Mouse (Mus musculus) T-cell, adult 2 months (primary cell): ENCODE measurements around the gene Exosc7.

Experiments used
- DNase-seq: peaks from one replicate; pipeline ENCODE4 v3.0.0; 2022; ENCODE audit warnings: low spot score

Exosc7 gene

GRCm38 (mm10) chr9:123112805-123113521 is at the start of gene Exosc7, which contains the start of gene Zdhhc3:
Exosc7 (plus strand) TSS chr9:123113215.
Zdhhc3 (minus strand) TSS chr9:123113205.
- DNase-seq, result peak; percentile 89

DNA sequence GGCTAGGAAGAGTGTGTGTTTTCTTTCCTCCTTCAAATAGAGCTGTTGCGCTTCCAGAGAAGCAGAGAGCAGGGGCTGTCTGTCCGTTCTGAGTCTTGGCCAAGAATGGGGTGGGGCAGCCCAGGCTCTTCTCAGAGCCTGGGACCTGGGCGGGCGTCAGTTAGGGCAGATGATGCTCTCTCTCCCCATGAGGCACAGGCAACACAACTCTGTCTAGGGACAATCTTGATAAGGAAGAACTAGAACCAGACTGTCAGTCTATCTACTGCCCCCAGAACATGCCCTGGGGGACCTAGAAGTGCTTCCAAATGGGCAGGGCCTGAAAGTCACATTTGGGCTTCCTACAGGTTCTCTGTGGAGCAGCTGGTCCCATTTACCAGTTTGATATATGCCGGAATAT is 33.9 kb upstream of the Exosc7 start:
- DNase-seq, result no peak

- no peak for DNase-seq
These were observed 32.7 kb upstream of the Exosc7 start for GRCm38 (mm10) chr9:123080355-123080754.

DNA sequence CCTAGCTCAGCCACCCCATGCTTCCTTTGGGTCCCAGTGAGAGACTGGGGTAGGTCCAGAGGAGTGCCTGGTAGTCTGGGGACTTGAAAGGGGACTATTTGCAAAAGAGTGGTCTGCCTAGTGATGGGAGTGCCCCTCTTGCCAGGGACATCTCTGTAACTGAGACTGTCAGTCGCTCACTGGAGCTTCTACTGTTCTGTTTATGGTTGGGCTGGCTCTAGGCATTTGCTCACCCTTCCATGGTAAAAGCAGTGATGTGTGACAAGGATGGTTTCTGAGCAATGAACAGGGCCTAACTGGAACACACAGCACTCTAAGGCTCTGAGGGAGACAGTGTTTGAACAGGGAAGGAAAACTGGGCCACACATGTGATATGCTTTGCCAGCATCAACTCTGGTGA is 32.2 kb upstream of the Exosc7 start:
- no peak for DNase-seq

- no peak for DNase-seq
These were observed 27.6 kb upstream of the Exosc7 start for GRCm38 (mm10) chr9:123085373-123085772.

GRCm38 (mm10) chr9:123087558-123087957 is 25.5 kb upstream of the Exosc7 start:
- DNase-seq, result no peak

DNA sequence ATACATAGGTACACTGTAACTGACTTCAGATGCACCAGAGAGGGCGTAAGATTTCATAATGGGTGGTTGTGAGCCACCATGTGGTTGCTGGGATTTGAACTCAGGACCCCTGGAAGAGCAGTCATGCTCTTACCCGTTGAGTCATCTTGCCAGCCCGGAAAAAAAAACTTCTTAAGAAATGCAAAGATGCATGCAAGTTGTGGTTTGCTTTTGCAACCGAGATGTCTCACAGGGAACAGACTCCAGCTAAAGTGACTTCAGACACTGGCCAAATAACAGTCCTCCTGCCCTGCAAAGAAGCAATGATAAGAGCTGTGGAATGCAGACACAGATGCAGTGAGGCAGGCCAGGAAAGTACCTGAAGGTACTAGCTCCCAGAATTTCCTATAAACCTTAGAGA is 22.2 kb upstream of the Exosc7 start:
- DNase-seq, result no peak

DNA sequence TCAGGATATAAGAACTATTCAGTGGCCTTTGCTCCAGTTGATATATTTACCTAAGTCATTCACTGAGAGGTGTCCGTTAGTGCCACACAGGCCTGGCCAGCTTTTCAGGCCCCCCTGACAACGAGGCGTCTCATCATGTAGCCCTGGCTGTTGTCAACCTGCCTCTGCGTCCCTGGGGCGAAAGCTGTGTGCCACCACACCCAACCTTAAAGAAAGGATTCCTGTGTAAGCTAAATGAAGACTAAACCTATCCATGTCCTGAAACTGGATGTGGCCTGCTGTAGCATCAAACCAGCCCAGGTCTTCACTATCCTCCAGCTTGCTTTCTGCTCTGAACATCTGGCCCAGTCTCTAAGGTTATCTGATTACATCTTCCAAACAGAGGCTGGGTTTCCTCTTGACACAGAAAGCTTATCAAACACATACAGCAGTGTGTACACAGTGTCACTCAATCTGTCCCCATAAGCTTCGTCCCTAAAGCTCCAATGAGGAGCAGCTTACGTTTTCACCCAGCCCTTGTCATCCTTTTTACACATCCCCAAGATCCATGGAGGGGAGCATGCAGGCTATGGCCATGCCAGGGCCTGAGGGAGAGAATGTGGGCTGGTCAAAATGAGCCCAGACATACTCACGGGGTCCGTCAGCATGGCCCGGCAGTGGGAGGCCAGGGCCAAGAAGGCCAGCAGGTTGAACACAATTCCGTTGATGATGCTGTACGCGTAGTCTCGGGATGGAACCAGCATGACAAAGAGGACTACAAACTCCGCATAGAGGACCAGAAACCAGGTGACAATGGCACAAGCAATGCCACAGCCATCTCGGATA is 13.2 kb upstream of the Exosc7 start:
- no peak for DNase-seq

DNA sequence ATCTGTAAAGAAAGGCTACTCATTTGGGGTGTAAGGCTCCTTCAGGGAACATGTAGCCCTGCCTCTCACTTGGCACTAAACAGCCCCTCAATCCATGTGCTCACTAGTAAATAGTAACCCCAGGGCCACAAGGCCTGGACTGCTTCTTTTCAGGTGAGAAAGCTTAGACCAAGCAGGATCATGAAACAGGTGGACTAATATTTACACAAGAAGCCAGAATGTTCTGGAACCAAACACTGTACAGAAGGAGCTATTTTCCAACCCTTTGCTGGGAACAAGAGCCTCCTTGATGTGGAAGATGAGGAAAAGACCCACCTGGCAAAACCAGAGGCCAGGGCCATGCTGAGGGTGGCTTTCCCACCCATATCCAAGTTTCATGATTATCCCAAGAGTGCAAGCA is 9.6 kb upstream of the Exosc7 start:
- no peak for DNase-seq

- no peak for DNase-seq
These were observed 8.7 kb upstream of the Exosc7 start for GRCm38 (mm10) chr9:123104362-123104761.

- no peak for DNase-seq
These were observed 5.8 kb upstream of the Exosc7 start for GRCm38 (mm10) chr9:123107186-123107585.

- DNase-seq, result no peak
These were observed 3.8 kb upstream of the Exosc7 start for GRCm38 (mm10) chr9:123109188-123109587.

GRCm38 (mm10) chr9:123111751-123112221 is 1.2 kb upstream of the Exosc7 start:
- peak; percentile 21 for DNase-seq

DNA sequence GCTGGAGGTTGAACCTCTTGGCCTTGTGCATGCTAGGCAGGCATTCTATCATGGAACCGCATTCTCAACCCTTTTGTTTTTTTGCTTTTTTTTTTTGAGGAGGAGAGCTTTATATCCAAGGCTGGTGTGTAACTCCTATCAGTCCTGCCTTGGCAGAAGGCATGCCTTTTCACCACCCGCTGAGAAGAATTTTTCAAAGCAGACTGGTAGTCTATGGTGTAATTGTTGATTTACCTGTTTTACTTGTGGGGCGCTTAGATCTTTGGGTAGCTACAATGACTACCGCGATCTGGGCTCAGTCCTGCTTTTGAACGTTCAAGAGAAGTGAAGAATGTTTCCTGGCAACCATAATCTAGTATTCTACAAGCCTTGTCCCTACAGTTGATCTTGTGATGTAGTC is 916 bp downstream of the Exosc7 start:
- no peak for DNase-seq

DNA sequence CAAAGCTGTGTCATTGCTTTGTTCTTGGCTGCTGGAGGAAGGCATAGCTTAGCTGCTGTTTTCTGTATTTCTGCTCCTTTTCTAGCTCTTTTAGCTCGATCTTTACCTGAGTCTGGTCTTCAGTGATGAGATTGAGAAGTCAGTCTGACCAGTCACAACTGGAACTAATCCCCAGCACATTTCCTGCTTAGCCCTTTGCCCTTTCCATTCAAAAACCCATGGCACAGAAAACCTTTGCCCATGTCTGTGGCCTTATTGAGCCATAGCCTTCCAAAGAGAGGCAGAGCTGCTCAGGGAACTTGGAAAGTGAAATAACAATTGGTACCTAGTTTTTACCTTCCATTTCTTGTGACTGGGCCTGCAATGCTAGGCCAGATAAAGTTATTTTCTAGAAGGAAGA is 2.6 kb downstream of the Exosc7 start:
- DNase-seq, result no peak

GRCm38 (mm10) chr9:123123017-123123416 is 10.0 kb downstream of the Exosc7 start:
- DNase-seq, result no peak

DNA sequence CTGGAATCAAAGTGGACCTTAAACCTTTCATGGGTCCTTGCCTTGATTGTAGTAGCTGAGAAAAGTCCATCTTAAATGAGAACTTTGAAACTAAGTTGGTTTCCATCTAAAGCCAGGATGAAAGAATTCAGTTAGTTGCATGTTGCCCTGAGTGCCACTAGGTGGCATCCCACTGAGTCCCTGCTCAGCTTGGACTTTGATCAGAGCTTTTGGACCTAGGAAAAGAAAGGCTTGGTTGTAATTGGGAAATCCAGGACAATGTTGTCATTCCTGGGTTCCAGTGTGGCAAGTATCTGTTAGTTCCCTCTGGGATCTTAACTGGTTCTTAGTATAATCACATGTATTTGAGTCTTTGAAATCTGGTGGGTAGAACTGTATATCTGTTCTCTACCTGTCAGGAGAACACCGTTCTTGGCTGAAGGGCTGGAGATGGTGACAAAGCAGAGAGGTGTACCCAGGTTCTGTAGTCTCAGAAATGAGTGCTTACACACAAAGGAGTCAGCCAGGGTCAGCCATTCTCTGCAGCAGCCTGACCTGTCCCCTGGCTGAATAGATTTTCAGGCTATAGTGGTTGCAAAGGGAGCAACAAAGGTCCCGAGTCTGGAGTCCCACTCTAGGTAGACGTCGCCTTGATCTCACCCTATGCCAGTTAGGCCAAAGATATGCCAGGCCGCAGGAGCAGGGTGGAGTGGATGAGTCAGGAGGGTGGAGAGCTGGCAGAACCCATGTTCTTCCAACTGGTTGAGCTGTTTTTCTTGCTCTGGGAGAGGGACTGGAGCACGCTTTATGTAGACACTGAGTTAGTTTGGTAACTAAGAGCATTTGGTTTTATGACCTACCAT is 10.8 kb downstream of the Exosc7 start:
- no peak for DNase-seq

DNA sequence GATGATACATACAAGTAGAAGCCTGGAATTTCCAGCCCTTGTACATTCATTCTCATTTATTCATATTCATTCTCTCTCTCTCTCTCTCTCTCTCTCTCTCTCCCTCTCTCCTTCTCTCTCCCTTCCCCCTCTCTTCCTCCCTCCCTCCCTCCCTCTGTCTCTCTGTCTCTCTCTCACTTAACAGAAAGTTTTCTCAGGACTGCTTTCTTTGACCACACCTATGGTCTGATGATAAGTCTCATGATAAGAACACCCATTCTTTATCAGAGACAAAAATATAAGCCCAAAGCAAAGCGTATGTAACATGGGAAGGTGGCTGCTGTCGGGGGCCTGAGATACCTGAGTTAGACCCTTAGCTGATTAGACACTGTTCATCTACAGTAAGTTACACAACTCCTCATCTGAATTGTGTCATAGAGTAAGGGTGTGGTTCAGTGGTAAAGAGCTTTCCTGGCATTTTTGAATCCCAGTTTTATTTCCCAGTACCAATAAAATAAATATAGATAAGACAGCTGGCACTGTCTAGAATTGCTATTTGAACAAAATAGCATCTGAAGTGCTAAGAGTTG is 11.5 kb downstream of the Exosc7 start:
- DNase-seq, result no peak

GRCm38 (mm10) chr9:123127663-123128062 is 14.6 kb downstream of the Exosc7 start:
- DNase-seq, result no peak

DNA sequence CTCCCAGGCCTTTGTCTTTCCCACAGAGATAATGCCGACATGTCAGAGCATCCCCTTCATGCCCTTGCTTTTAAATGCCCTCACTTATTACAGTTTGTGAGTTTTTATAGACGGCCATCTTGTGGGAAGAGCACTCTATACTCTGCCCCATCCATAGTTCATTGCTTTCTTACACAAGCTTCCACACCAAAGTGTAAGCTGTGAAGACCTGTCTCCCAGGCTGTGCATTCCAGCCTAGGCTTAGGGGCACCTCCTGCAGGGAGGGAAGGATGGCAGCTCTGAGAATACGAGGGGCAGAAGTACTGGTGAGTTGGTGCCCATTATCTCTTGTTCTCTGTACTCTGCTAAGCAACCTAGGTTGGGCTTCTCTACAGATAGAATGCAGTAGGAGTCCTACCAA is 20.0 kb downstream of the Exosc7 start:
- no peak for DNase-seq

- no peak for DNase-seq
These were observed 24.1 kb downstream of the Exosc7 start for GRCm38 (mm10) chr9:123136953-123137682.
